Mouse (Mus musculus) hindbrain, embryonic 15.5 days (tissue): ENCODE results near the gene Zmynd10. TPM values are rescaled to one million over a fixed set of nuclear protein-coding genes. Genes with fewer than 3 reads are reported as not detected.

Source experiments
- ATAC-seq: fragments of 200-750 bp; cut with Nextera tagmentation; 2 replicates; pipeline ENCODE4 v1.8.0; 2017; ENCODE audit warnings: low read depth, moderate number of reproducible peaks, moderate TSS enrichment; ENCODE audit not compliant: low FRiP score
- H3K27ac ChIP-seq: fragments of 300-500 bp; sonication (generic); replicated peaks from 2 replicates; pipeline ENCODE4 v1.5.1; 2015; ENCODE audit warnings: mild to moderate bottlenecking, inconsistent platforms
- H3K27me3 ChIP-seq: fragments of 300-500 bp; sonication (generic); 2 replicates; pipeline ENCODE4 v1.6.1; 2015; ENCODE audit warnings: control low read depth, inconsistent platforms
- H3K36me3 ChIP-seq: fragments of 300-500 bp; sonication (generic); 2 replicates; pipeline ENCODE4 v1.6.1; 2015; ENCODE audit warnings: control low read depth, inconsistent platforms
- H3K4me1 ChIP-seq: fragments of 300-500 bp; sonication (generic); replicated peaks from 2 replicates; pipeline ENCODE4 v1.6.1; 2015; ENCODE audit warnings: control low read depth, inconsistent platforms
- H3K4me2 ChIP-seq: fragments of 300-500 bp; sonication (generic); 2 replicates; pipeline ENCODE4 v1.6.1; 2015; ENCODE audit warnings: moderate library complexity, mild to moderate bottlenecking, inconsistent platforms
- H3K4me3 ChIP-seq: fragments of 300-500 bp; sonication (generic); 2 replicates; pipeline ENCODE4 v1.5.1; 2015; ENCODE audit warnings: mild to moderate bottlenecking, inconsistent platforms
- H3K9ac ChIP-seq: fragments of 300-500 bp; sonication (generic); 2 replicates; pipeline ENCODE4 v1.6.1; 2015; ENCODE audit warnings: inconsistent platforms
- H3K9me3 ChIP-seq: fragments of 300-500 bp; sonication (generic); 2 replicates; pipeline ENCODE4 v1.6.1; 2016; ENCODE audit warnings: control low read depth, inconsistent platforms
- WGBS: fragments of 180-500 bp; shearing (Covaris S2); methylation state at CpG from one replicate; pipeline ENCODE4 v1.1.7; 2015; 5-methylcytosine and 5-hydroxymethylcytosine counted together
- polyA plus RNA-seq: library from polyadenylated mRNA; unstranded; fragments of >200 nt; fragmentation: Nextera tagmentation; extraction: Ambion mirVana; gene quantifications from 2 replicates; pipeline ENCODE4 v1.2.1, GENCODE M21; 2015

The Zmynd10 gene
- polyA plus RNA-seq, 1 experiment from 2014 or later, result 4.3 TPM

DNA sequence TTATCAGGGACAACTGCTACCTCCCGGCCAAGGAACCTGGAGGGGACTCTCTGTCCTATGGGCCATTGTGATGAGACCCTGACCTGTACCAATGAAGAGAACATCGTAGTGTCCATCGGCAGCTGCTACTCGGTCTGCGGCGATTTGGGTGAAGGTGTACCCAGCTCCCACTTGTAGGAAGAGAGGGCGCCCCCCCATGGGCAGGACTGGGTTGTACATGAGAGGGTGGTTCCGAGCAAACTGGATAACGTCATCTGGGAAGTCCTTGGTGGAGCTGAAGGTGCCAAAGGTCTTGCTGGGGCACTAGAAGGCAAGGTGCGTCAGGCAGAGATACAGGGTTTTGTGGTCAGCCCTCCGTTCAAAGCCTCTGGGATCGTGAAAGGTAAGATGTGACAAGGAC lies 53.6 kb downstream of the Zmynd10 start:
- H3K27me3 ChIP-seq, result no peaks in the 10 kb centered on the region
- H3K4me3 ChIP-seq, result no peak overlapping the region
- 84% methylated on average over 12 of the region's 12 CpGs for WGBS
- H3K27ac ChIP-seq, result no peak overlapping the region
- no peak overlapping the region for H3K9ac ChIP-seq
- H3K4me1 ChIP-seq, result peaks cover 11% of the 10 kb centered on the region
- no peaks in the 10 kb centered on the region for H3K36me3 ChIP-seq
- no peak overlapping the region for H3K4me2 ChIP-seq
- ATAC-seq, result no peak
- H3K9me3 ChIP-seq, result no peaks in the 10 kb centered on the region

Other genes starting within 250 kb of the Zmynd10 start
- 15.2 and 17.2 TPM in 2 replicates for gene Hemk1, start 208.9 kb upstream of the Zmynd10 start, polyA plus RNA-seq
- gene 6430571L13Rik, start 206.7 kb upstream of the Zmynd10 start, polyA plus RNA-seq, result 9.1 and 9.4 TPM in 2 replicates
- gene Cacna2d2, start 147.7 kb upstream of the Zmynd10 start, polyA plus RNA-seq, result 7.7 and 10.7 TPM in 2 replicates
- gene Tmem115, start 13.4 kb upstream of the Zmynd10 start, polyA plus RNA-seq, result 48.1 and 48.5 TPM in 2 replicates
- 45.3 and 47.3 TPM in 2 replicates for gene Cyb561d2, start 5.1 kb upstream of the Zmynd10 start, polyA plus RNA-seq
- 69.2 and 70.2 TPM in 2 replicates for gene Nprl2, start 5.1 kb upstream of the Zmynd10 start, polyA plus RNA-seq
- gene Rassf1, start 4.3 kb downstream of the Zmynd10 start, polyA plus RNA-seq, result 43.6 and 43.9 TPM in 2 replicates
- 119 and 129 TPM in 2 replicates for gene Tusc2, start 16.0 kb downstream of the Zmynd10 start, polyA plus RNA-seq
- 65.8 and 67.4 TPM in 2 replicates for gene Hyal2, start 20.6 kb downstream of the Zmynd10 start, polyA plus RNA-seq
- 7.5 and 8.4 TPM in 2 replicates for gene Hyal1, start 29.6 kb downstream of the Zmynd10 start, polyA plus RNA-seq
- gene Naa80, start 31.6 kb downstream of the Zmynd10 start, polyA plus RNA-seq, result 17.6 and 19.5 TPM in 2 replicates
- 1.8 and 2.2 TPM in 2 replicates for gene Hyal3, start 33.5 kb downstream of the Zmynd10 start, polyA plus RNA-seq
- 16.3 and 17.3 TPM in 2 replicates for gene Ifrd2, start 40.3 kb downstream of the Zmynd10 start, polyA plus RNA-seq
- 4.6 and 5.1 TPM in 2 replicates for gene Sema3b, start 61.9 kb downstream of the Zmynd10 start, polyA plus RNA-seq
- gene Gnai2, start 88.1 kb downstream of the Zmynd10 start, polyA plus RNA-seq, result 332 and 343 TPM in 2 replicates
- gene Slc38a3, start 122.2 kb downstream of the Zmynd10 start, polyA plus RNA-seq, result 41.4 and 43.3 TPM in 2 replicates
- gene Gnat1, start 132.4 kb downstream of the Zmynd10 start, polyA plus RNA-seq, result 2.0 and 3.6 TPM in 2 replicates
- 14.0 and 18.5 TPM in 2 replicates for gene Sema3f, start 163.2 kb downstream of the Zmynd10 start, polyA plus RNA-seq
- gene Rbm5, start 223.7 kb downstream of the Zmynd10 start, polyA plus RNA-seq, result 230 and 247 TPM in 2 replicates